Mouse (Mus musculus) layer of hippocampus, adult 11-12 months (tissue): Measurements from ENCODE around the gene Rrp7a.
A peak's percentile ranks its signal among the peaks of the same experiment; 100 is the strongest.
"Not testable (repeated sequence)": the region's sequence is repeated elsewhere in the genome, so short reads cannot be mapped to it uniquely, and the experiment has no call there.

Experiments
- DNase-seq: peaks from one replicate; pipeline ENCODE4 v3.0.0; 2022; ENCODE audit warnings: low spot score

The Rrp7a gene

DNA sequence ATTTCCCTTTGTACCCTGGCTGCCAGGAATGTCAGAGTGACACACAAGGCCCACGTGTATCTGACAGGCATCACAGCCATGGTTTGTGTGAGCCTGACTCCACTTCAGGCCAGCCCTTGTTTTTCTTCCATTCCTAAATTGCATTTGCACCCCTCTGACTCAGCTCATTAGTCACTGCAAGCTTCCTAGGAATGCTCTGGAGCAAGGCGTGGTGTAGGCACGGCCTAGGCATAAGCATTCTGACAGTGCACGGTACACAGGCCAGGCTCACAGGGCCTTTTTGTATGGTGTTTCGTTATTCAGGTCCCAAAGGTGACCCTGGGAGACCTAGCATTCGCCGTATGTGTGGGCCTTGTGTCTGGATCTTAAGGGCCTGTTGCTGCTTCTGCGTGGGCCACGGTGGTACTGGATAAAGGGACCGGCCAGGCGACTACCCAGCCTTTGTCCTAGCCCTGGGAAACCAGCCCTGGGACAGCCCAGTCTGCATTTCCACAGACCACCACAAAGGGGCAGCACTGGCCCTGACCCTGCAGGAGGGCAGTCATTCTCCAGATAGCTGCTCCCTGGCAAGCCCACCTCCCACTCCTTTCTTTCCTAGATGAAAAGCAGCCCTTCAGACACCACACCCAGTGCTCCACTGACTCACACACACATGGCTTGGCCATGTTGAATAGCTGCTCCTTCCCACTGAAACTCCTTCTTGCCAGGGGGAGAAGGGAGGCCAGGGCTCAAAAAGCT, 34.5 kb upstream of the Rrp7a start:
- DNase-seq = no peak

DNA sequence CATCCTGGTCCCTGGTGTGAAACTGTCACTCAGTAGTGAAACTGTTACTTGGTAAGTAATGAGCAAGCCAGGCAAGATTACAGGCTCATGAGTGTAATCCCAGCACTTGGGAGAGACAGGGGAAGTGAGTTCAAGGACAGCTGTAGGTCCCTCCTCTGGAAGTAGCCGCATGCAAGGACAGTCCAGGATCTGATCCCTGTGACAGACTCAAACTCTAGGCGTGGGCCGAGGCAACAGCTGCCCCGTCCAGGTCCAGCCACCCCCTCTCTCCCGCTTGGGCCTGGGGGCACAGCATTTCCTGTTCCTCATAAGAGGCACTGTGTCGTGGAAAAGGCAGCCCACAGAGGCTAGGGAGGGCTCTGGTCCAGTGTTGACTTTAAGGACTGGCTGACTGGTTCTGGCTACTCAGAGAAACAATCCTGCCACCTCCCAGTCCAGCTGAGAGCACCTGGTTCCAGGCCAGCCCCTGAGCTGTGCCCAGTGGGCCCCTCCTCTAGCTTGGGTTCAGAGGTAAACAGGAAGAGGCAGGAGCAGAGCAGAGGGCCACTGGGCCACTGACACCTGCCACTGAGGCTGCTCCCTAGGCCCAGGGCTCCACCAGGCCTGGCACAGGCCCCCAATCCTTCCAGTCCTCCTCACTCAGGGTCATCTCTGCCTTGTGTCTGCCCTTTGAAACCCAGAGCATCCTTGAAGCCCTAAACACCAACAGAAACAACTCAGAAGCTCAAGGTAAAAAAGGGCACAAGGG, 33.2 kb upstream of the Rrp7a start:
- DNase-seq = no peak

DNA sequence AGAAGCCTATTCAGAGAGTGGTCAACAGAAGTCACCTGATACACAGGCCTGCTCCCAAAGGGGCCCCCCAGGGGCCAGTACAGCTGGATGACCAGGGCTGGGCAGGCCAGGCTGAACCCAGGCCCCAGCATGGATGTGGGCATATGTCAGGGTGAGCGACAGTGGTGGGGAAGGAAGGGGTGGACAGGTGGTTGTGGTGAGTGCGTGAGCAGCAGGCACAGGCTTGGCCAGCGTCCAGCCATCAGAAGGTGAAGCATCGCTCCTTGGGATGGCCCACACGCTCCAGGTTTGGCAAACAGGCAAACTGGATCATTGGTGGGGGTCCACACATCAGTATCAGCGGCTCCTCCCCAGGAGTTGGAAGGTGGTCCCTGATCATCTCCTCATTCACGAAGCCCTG, 31.7 kb upstream of the Rrp7a start:
- DNase-seq = no peak

DNA sequence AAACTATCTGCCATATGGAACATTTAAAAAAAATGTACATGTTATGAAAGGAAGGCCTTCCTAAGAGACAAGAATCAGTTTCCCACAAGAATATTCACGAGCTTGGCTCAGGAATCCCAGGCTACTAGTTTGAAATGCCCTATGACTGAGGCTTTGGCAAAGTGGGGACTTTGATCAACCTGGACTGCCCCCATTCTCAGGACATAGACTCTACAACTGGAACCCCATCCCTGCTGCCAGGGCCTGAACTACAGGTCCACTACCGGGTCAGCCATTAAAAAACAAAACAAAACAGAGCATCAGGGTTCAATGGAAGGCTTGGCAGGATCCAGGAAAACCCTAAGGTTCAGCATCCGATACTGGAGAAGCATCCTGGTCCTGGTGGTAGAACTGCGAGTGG, 28.1 kb upstream of the Rrp7a start:
- DNase-seq = no peak

DNA sequence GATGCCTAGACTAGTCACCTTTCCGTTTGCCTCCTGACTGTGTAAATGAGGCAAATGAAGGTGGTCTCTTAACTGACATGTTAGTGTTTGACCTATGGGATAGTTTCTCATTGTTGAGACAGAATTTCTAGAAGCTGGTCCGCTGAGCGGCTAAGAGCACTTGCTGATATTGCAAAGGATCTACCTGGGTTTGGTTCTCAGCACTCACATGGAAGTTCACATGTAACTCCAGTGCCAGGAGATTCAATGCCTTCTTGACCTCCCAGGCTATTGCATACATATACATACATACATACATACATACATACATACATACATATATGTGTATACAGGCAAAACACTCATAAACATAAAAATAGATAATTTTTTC, 27.5 kb upstream of the Rrp7a start:
- no peak for DNase-seq

DNA sequence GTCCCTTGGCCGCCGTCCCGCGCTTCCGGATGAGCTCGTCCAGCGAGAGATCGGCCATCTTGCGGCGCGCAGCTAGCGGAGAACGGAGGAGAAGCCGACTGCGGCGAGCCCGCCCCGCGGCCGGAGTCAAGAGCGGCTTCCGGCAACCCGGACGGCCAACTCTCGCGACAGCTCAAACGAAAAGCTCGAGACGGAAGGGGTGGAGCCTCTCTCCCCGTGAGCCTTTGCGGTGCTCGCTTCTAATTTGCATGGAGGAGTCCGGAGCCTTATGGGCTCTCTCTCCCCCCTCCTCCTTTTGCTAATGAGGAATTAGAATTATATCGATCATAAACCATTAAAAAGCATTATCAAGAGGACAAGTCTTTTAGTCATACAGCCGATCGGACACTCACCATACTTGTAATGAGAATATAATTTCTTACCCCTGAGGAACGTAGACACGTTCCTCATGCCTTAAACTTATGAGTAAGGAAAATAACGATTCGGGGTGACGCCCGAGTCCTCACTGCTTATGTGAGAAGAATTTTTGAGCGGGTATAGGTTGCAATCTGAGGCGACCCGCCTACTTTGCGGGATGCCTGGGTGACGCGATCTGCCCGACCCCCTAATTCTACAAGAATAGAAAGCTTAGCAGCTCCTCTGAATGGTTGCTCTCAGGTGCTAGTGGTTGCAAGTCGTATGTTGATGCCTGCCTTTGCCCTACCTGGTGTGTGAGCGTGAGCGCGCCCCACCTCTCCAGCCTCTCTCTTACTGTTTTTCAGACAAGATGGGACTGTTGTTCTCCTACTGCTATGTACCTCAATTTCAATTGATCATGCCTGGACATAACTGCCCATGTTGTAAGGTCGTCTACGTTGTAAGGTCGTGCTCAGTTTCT, 26.8 kb upstream of the Rrp7a start, which contains the start of gene Poldip3:
TSS of gene Poldip3 (minus strand) at position 189 of the 877 bp plus-strand sequence.
- DNase-seq = peak; percentile 99

DNA sequence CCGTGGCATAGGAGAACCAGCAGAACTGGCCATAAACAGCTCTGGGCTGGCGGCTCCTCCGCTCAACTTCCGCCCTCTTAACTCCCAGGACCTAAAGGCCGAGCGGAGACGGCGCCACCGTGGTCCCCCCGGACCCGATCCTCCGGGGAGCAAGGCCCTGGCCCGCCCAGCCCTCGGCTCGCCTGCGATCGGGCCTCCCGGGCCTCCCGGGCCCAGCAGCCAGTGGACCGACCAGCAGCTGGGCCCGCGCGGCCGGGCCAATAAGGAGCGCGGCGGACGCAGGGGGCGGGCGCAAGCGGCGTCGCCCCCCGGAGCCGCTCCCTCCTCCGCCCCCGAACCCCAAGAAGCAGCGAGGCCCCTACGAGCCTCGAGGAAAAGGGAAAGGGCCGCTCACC, 26.2 kb upstream of the Rrp7a start:
- DNase-seq = no peak

DNA sequence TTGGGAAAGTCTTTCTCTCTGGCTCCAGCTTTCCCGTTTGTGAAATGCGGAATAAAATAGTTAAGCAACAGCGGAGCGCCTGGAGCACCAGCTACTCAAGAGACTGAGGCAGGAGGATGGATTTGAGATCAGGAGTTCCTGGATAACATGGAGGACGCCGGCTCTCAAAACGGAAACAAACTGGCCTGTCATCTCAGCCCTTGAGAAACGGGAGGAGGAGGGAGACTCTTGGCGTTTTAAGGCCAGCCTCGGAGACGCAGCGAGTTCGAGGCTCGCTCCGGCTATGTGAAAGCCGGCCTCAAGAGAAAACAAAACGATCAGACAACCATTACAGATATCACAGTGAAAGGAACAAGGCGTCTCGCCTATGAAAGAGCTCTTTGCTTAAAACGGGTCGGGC, 25.8 kb upstream of the Rrp7a start:
- DNase-seq = no peak

DNA sequence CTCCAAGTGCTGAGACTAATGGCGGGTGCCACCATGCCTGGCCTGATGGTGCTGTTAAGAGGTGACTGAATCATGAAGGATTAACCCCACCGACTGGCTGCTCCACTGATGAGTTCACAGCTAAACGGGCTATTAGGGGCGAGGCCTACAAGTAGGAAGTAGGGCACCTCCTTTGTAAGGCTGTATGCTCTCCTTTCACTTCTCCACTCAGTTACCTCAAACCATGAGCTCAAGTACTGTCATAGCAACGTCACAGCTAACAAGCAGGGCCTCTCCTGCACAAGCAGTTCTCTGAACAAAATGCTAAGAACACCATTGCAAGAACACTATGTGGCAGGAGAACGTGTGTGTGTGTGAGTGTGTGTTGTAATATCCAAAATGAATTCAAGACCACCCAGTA, 22.9 kb upstream of the Rrp7a start:
- DNase-seq = no peak

DNA sequence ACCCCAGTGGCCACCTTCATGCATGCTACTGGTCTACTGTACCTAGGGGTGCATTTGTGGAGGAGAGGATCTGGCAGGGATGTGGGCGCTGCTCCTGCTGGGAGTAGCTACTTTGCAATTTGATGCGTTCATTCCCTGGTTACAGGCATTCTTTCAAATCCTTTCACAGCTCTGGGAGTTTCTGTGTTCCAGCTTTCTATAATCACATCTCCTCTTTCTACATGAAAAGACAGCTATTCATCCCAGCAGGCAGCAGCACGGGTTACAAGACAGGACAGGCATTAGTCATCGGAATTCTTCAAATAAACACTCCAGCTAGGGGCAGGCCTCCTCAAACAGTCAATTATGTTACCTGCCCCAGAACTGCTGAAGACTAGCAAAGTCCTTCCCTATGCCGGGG, 20.3 kb upstream of the Rrp7a start:
- peak; percentile 22 for DNase-seq

DNA sequence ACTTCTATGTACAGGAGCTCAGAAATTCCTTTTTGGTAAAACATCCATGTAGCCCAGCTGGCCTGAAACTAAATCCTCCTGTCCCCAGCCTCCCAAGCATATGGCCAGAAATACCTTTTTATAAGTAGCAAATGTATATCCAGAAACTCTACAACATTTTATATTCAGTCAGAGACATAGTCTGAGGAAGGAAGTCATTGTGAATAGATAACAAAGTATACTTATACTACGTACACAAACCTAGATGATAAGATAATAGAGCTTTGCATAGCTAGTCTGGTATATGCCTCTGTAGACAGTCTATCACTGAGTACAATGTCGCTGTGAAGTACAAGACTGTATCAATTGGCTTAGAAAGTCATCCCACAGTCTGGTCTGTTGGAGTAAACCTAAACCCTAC, 13.1 kb upstream of the Rrp7a start:
- no peak for DNase-seq

DNA sequence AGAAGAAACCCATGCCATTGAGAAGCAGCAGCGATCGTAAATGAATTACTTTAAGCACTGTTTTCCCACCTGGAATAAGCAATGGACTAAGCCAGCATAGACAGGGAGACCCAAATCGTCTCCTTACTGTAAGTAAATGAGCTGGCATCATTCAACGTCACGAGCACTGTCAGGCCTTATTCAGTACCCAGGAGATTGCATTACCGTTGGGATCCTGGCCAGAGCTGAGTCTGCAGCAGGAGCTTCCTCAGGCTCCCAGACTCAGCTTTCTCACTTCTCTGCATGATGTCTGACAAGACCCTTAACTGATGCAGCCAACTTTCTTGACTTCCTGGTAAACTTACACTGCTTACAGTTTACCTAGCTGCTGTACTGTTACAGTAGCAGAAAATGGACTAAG, 12.1 kb upstream of the Rrp7a start:
- no peak for DNase-seq

DNA sequence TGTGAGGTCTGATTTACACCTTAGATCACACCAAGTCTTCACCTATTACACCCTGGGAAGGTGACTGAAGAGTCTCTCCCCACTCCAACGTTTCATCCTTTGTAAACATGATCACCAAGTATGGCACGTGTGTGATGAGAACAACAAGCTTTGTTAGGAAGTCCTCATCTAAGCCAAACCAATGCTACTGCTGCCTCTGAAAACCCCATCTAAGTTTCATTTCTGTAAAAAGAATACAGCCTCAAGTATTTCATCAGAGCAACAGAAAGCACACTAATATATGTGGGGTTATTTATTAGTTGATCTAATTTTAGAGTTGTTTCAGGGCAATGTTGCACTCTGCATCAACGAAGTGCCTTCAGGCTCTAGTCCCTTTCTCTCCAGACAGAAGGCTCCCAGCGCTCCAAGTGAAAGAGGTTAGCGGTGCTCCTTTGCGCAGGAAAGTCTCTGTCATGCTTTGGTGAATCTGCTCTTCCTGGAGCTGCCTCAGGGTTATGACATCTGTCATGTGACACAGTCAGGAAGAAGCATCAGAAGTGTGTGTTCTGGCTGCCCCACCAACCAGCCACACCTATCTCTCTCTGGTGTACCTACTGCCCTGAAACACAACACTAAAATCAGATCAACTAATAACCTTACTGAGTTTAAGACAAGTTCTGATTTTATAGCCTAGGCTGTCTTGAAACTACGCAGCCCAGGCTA, 7.1 kb upstream of the Rrp7a start:
- DNase-seq = no peak

DNA sequence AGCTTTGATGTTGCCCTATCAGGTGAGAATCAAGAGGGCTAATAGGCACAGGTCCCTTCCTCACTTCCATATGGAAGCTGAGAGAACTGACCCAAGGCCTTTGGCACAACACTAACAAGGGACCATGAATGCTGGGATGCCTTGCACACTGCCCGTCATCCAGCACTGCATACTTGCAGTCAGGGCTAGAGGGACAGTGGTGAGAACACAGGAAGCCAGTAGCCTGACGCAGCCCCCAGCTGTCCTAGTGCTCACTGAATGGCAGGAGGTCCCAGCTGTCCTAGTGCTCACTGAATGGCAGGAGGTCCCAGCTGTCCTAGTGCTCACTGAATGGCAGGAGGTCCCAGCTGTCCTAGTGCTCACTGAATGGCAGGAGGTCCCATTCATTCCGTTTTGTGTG, 4.4 kb upstream of the Rrp7a start:
- not testable (repeated sequence) for DNase-seq

DNA sequence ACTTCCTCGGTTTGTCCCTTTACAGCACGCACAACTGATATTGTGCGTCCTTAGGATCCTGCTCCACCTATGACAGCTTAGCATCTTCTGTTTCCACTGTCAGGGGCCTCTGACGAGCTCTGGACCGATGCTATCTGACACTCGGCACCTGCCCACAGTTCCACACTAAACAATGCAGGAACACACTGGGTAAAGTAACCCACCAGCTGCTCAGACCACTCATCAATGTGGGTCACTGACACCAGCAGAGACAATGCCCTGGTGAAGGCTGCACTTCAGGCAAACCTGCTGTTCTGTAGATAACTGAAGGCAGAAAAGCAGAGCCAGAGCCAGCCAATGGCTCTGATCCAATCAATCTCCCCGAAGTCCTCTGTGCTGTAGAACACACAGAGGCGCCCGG, 4.0 kb upstream of the Rrp7a start:
- no peak for DNase-seq

DNA sequence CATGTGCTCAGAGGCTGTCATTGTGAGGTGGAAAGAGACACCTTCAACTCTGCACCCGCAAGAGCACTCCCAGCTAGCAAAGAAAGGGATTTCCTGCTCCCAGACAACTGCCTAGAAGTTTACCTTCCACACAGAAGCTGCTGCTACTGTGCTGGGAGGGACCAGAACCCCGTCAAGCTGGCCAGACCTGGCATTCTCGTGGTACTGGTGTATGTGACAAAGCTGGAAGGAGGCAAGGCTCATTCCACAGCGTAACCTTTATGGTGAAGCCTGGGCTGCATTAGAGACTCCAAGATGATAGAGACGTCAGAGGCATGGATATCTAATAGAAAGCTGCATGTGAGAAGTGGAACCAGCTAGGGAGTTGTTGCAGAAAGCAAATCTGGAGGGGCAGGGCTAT, 2.0 kb upstream of the Rrp7a start:
- no peak for DNase-seq

DNA sequence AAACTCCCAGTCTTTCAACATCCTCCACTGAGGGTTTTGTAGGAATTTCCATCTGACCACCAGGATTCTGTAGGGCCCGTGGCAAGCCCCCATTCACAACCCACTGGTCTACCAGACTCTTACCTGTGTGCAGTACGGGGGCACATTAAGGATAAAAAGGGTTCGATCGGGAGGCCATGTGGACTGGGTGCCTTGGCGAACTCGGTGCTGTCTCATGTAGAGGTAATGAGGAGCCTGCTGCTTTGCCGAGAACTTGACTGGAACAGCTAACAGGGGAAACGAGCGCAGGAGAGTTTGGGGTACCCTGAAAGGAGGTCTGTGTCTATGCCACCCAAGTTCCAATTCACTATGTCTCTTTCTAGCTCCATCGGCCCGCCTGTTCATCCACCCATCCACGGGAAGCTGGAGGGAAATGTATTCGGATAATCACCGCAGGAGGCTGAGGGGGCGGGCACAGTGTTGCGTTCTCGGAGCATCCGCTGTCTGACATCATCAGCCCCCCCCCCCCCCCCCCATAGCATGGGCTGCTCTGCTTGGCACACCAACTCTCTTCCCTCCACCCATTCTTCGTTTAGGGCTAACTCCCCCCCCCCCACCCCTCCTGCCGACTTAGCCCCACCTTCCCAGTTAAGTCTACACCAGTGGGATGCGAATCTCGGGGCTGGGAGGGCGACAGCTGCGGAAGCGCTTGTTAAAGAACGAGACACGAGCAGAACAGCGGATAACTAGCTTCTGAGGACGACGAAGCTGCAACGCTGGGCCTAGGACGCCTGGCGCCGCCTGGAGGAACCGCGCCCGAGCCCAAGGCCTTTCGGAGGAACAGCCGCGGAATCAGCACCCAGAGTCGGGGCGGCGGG, 664 bp downstream of the Rrp7a start:
- DNase-seq = peak; percentile 60

DNA sequence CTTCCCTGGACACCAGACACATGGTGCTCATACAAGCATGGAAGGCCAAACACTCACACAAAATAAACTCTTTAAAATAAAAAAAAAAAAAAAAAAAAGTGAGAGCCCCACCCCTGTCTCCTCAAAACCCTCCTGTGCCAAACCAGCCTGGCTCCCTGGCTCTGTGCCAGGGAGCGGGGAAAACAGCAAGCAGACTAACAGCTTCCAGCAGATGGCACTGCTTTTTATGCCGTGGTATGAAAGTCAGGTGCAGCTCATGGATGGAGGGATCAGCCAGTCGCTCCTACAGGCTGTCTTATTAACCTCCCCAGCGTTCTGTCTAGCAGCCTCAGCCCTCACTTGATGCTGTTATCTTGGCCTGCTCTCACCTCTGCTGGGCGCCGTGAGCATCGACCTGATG, 4.2 kb downstream of the Rrp7a start:
- DNase-seq = peak; percentile 62

DNA sequence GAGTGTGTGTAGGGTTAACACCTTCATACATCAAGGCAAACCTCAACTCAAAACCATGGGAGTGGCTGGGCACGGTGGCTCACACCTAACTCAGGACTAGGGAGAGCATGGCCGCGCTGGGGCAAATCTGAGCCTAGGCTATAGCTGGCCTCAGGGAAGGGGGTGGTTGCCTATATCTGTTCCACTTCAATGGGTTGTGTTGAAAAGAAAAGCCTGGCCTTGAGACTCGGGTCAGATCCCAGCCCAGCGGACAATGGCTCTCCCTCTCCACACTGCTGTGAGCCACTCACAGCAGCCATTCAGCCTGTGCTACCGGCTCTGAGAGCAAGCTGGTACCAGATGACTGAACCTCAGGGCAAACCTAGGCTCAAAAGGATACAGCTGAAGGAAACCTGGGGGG, 7.5 kb downstream of the Rrp7a start:
- no peak for DNase-seq

DNA sequence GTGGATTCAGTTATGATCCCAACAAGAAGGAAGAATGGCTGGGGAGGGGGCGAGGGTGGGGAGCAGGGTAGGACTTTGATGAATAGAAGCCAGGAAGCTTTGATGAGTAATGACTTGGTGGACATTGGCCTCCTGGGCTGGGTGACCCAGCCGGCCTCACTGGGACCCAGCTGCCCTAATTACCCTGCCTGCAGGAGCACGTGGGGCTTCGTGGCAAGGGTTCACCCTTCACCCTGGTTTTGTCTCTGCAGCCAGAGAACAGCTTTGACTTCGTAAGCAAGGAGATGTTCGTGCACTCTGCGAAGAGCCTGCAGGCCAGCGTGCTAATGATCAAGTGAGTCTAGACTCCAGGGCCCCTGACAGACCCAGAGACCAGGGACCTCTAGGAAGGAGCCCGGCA, 8.5 kb downstream of the Rrp7a start:
- no peak for DNase-seq

DNA sequence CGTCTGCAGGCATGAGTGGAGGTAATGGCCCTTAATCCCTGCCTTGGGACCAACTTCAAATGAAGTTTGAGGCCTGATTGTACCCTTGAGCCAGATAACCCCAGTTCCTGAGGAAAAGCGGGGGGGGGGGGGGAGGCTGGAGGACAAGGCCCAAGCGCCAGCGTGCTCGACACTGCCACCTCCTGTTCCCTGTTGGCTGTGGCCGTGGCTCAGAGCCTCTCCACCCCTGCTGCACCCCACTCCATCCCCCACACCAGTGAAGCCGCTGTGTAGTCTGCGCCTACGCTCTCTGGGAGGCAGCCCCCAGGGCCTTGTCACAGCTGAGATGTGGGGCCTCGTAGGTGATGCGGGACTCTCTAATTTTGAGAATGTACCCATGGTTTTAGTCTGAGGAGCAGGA, 9.7 kb downstream of the Rrp7a start:
- DNase-seq = peak; percentile 74
